Comparison of ENCODE assay signal across 22 mouse cellular contexts in the genomic region with DNA sequence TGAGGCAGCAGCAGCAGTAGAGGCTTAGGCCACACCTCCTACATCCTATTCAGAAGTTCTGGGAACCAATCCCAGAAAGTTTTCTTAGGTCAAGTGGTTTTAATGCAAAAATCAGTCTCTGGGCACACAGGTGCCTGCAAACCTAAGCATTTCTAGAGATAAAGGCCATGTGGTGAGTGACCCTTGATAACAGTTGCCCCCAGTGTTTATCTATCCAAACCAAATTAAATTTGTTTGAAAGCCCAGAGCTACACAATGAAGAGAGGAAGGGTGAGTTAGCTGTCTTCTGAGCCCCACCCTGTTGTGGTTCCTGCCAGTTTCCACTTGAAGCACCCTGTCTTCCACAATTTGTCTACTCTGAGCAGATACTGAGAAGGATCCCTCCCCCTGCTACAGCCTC.
DNase-seq lines count a peak whose midpoint lies in the region; ATAC-seq and TF ChIP-seq lines count a peak whose summit lies in the region.
"Had no signal": no experiment of that assay in that cellular context is flagged by ENCODE, and none has a peak within 500 bp of the region (broad histone marks: within the 10 kb centered on the region; RNA-seq: fewer than 3 reads in every experiment).

No protein-coding gene starts in this region.

- no peaks in the 10 kb centered on the region for H3K9me3 ChIP-seq in MEL (replicated peaks; ENCODE audit: insufficient read depth, low read length)
- no peaks in the 10 kb centered on the region for H3K9me3 ChIP-seq in liver, embryonic 11.5 days (ENCODE audit: control insufficient read depth, low read length)
- no peaks in the 10 kb centered on the region; the same call in 1 of the 2 replicates for H3K9me3 ChIP-seq in liver, postnatal 0 days (ENCODE audit: low read length)
- H3K9me3 ChIP-seq: forebrain, embryonic 13.5 days; hindbrain, embryonic 13.5 days; limb, embryonic 10.5 days; midbrain, embryonic 13.5 days had no signal

- no peak for TF ChIP-seq POLR2A in MEL (IDR thresholded peaks at IDR 0.05; ENCODE audit: control insufficient read depth in 1 of 2, insufficient read depth in 1 of 2, low read depth in 1 of 2, low read length in 2 of 2, poor library complexity in 1 of 2)

- peaks cover 0 to 11% of the 10 kb centered on the region in 2 experiments; a peak in 1 of 4 replicates for H3K4me1 ChIP-seq in MEL (ENCODE audit: control insufficient read depth in 1 of 2, insufficient read depth in 2 of 2, low read length in 2 of 2)
- peaks cover 6% of the 10 kb centered on the region; the same call in 1 of the 2 replicates for H3K4me1 ChIP-seq in liver, embryonic 11.5 days (replicated peaks; ENCODE audit: control insufficient read depth, insufficient read depth, low read length)
- H3K4me1 ChIP-seq in liver, postnatal 0 days (ENCODE audit: insufficient read depth) = no peaks in the 10 kb centered on the region
- H3K4me1 ChIP-seq: forebrain, embryonic 13.5 days; heart, embryonic 13.5 days; midbrain, embryonic 13.5 days had no signal

- no peaks in the 10 kb centered on the region for H3K27me3 ChIP-seq in MEL (ENCODE audit: control insufficient read depth in 1 of 2, insufficient read depth in 2 of 2, low read length in 2 of 2)
- H3K27me3 ChIP-seq in liver, embryonic 11.5 days (replicated peaks; ENCODE audit: control insufficient read depth, insufficient read depth, low read length) = no peaks in the 10 kb centered on the region
- no peaks in the 10 kb centered on the region for H3K27me3 ChIP-seq in liver, postnatal 0 days (ENCODE audit: insufficient read depth, low read length)
- H3K27me3 ChIP-seq: forebrain, embryonic 13.5 days; heart, embryonic 13.5 days; hindbrain, embryonic 13.5 days; midbrain, embryonic 13.5 days had no signal

- no peaks in the 10 kb centered on the region for H3K79me2 ChIP-seq in MEL (ENCODE audit: control insufficient read depth, insufficient read depth, low read length, poor library complexity)

- no peak overlapping the region for H3K27ac ChIP-seq in MEL (ENCODE audit: control insufficient read depth, low read depth, low read length)
- no peak overlapping the region for H3K27ac ChIP-seq in liver, embryonic 11.5 days (ENCODE audit: low read depth, low read length)
- no peak overlapping the region for H3K27ac ChIP-seq in liver, postnatal 0 days (ENCODE audit: low read depth)
- H3K27ac ChIP-seq: forebrain, embryonic 13.5 days; heart, embryonic 13.5 days; hindbrain, embryonic 13.5 days; layer of hippocampus, adult 2 months; limb, embryonic 10.5 days; midbrain, embryonic 13.5 days had no signal

- no peak for TF ChIP-seq CTCF in MEL (IDR thresholded peaks at IDR 0.05 in 2 of 3, conservative IDR thresholded peaks at IDR 0.05 in 1 of 3; ENCODE audit: control insufficient read depth in 1 of 3, insufficient read depth in 1 of 3, low read depth in 2 of 3, low read length in 3 of 3, poor library complexity in 1 of 3, severe bottlenecking in 1 of 3)
- TF ChIP-seq CTCF in liver, postnatal 0 days (IDR thresholded peaks at IDR 0.05; ENCODE audit: low read depth) = no peak

- TF ChIP-seq EP300 in MEL (IDR thresholded peaks at IDR 0.05; ENCODE audit: low read depth in 1 of 2, low read length in 2 of 2) = peak; percentile 63 to 76; a peak in 3 of 4 replicates
- no peak; the same call in 1 of the 2 replicates for TF ChIP-seq EP300 in liver, postnatal 0 days (IDR thresholded peaks at IDR 0.05; ENCODE audit: low read depth)

- peaks cover 0 to 2% of the 10 kb centered on the region in 2 experiments; a peak in 1 of 4 replicates for H3K36me3 ChIP-seq in MEL (ENCODE audit: control insufficient read depth in 1 of 2, insufficient read depth in 2 of 2, low read length in 2 of 2)
- H3K36me3 ChIP-seq in liver, embryonic 11.5 days (ENCODE audit: control insufficient read depth, insufficient read depth, low read length) = no peaks in the 10 kb centered on the region
- no peaks in the 10 kb centered on the region for H3K36me3 ChIP-seq in liver, postnatal 0 days (replicated peaks; ENCODE audit: insufficient read depth, low read length)
- H3K36me3 ChIP-seq: midbrain, embryonic 13.5 days had no signal

- H3K4me3 ChIP-seq in MEL (ENCODE audit: control insufficient read depth in 1 of 2, insufficient read depth in 1 of 2, low read depth in 2 of 2, low read length in 2 of 2) = no peak overlapping the region
- no peak overlapping the region for H3K4me3 ChIP-seq in liver, embryonic 11.5 days (ENCODE audit: low read depth, low read length)
- no peak overlapping the region for H3K4me3 ChIP-seq in liver, postnatal 0 days (ENCODE audit: low read depth, low read length)
- H3K4me3 ChIP-seq: forebrain, embryonic 13.5 days; heart, embryonic 13.5 days; hindbrain, embryonic 13.5 days; layer of hippocampus, adult 2 months; limb, embryonic 10.5 days; midbrain, embryonic 13.5 days had no signal

- no peak overlapping the region for H3K9ac ChIP-seq in MEL (ENCODE audit: control insufficient read depth, low read depth, low read length, poor library complexity, severe bottlenecking)
- no peak overlapping the region for H3K9ac ChIP-seq in liver, embryonic 11.5 days (ENCODE audit: low read depth, low read length)
- no peak overlapping the region for H3K9ac ChIP-seq in liver, postnatal 0 days (replicated peaks)
- H3K9ac ChIP-seq: forebrain, embryonic 13.5 days; heart, embryonic 13.5 days; hindbrain, embryonic 13.5 days; midbrain, embryonic 13.5 days had no signal

- DNase-seq in heart, adult 11 months = peak; percentile 64
- no peak for DNase-seq in heart, postnatal 4 days
- peak; percentile 62 for DNase-seq in MEL (ENCODE audit: low read depth, low spot score)
- no peak for DNase-seq in liver, embryonic 11.5 days (ENCODE audit: low spot score)
- DNase-seq in liver, postnatal 0 days = no peak
- no peak for DNase-seq in cerebellum, adult 9-11 months
- DNase-seq in cerebellum, postnatal 36 days = no peak
- DNase-seq: cerebellum, adult 11-12 months; cerebellum, postnatal 14 days; gastrocnemius, postnatal 10 days; heart, adult 18-20 months; kidney, adult 8-10 months; kidney, postnatal 14 days; thymus, adult 18-20 months; thymus, postnatal 36 days had no signal

- ATAC-seq in liver, embryonic 11.5 days (replicated peaks; ENCODE audit: low FRiP score) = peak; percentile 88
- peak; percentile 29; the same call in 1 of the 2 replicates for ATAC-seq in liver, postnatal 0 days
- ATAC-seq: forebrain, embryonic 13.5 days; inflammation-experienced regulatory T-cells, adult 6 months; midbrain, embryonic 13.5 days had no signal

- TF ChIP-seq RAD21 in MEL (IDR thresholded peaks at IDR 0.05; ENCODE audit: low read depth, low read length) = no peak

- H3K4me2 ChIP-seq in liver, embryonic 11.5 days = no peak overlapping the region
- H3K4me2 ChIP-seq in liver, postnatal 0 days (ENCODE audit: low read depth, low read length) = no peak overlapping the region
- H3K4me2 ChIP-seq: forebrain, embryonic 13.5 days; heart, embryonic 13.5 days; hindbrain, embryonic 13.5 days; midbrain, embryonic 13.5 days had no signal

TF ChIP-seq in MEL, 35 proteins besides CTCF, POLR2A, EP300 and RAD21:
- peak; percentile 38; the same call in 1 of the 2 replicates for TF ChIP-seq ETS1 (IDR thresholded peaks at IDR 0.05; ENCODE audit: low read depth, low read length)
- TF ChIP-seq ZMIZ1 (IDR thresholded peaks at IDR 0.05; ENCODE audit: low read depth, low read length) = no peak
- no peak for TF ChIP-seq HCFC1 (IDR thresholded peaks at IDR 0.05; ENCODE audit: low read depth, low read length)
- peak; percentile 80 for TF ChIP-seq RCOR1 (IDR thresholded peaks at IDR 0.05; ENCODE audit: low read depth, low read length)
- TF ChIP-seq MAX (IDR thresholded peaks at IDR 0.05; ENCODE audit: low read length) = no peak
- no peak for TF ChIP-seq NRF1 (IDR thresholded peaks at IDR 0.05; ENCODE audit: insufficient read depth, low read depth, low read length, poor library complexity, severe bottlenecking)
- no peak for TF ChIP-seq POLR2AphosphoS2 (IDR thresholded peaks at IDR 0.05; ENCODE audit: low read length)
- TF ChIP-seq ELF1 (IDR thresholded peaks at IDR 0.05; ENCODE audit: low read depth, low read length) = no peak
- no peak for TF ChIP-seq CHD1 (IDR thresholded peaks at IDR 0.05; ENCODE audit: low read depth, low read length)
- TF ChIP-seq GABPA (IDR thresholded peaks at IDR 0.05; ENCODE audit: low read depth, low read length) = no peak
- TF ChIP-seq SMC3 (IDR thresholded peaks at IDR 0.05; ENCODE audit: low read depth, low read length) = no peak
- TF ChIP-seq NELFE (IDR thresholded peaks at IDR 0.05; ENCODE audit: low read depth, low read length) = no peak
- peak; percentile 66 for TF ChIP-seq GATA1 (IDR thresholded peaks at IDR 0.05; ENCODE audit: low read depth, low read length)
- TF ChIP-seq ZC3H11A (IDR thresholded peaks at IDR 0.05; ENCODE audit: low read depth, low read length) = no peak
- TF ChIP-seq MEF2A (IDR thresholded peaks at IDR 0.05; ENCODE audit: extremely low read depth, insufficient replicate concordance, low read depth, low read length, poor library complexity, severe bottlenecking) = no peak
- TF ChIP-seq UBTF (IDR thresholded peaks at IDR 0.05; ENCODE audit: borderline replicate concordance, insufficient read depth, low read depth, low read length) = no peak
- no peak for TF ChIP-seq KAT2A (conservative IDR thresholded peaks at IDR 0.05; ENCODE audit: low read depth, low read length)
- TF ChIP-seq TAL1 (IDR thresholded peaks at IDR 0.05; ENCODE audit: low read length) = peak; percentile 22; the same call in 1 of the 2 replicates
- no peak for TF ChIP-seq MXI1 (IDR thresholded peaks at IDR 0.05; ENCODE audit: low read depth, low read length)
- TF ChIP-seq POLR2AphosphoS5 (IDR thresholded peaks at IDR 0.05; ENCODE audit: borderline replicate concordance, low read depth, low read length) = no peak
- no peak for TF ChIP-seq MAZ (IDR thresholded peaks at IDR 0.05; ENCODE audit: low read depth, low read length)
- TF ChIP-seq TBP (IDR thresholded peaks at IDR 0.05; ENCODE audit: low read depth, low read length) = no peak
- no peak for TF ChIP-seq USF2 (IDR thresholded peaks at IDR 0.05; ENCODE audit: borderline replicate concordance in 1 of 2, insufficient read depth in 1 of 2, low read depth in 1 of 2, low read length in 2 of 2)
- TF ChIP-seq SIN3A (IDR thresholded peaks at IDR 0.05; ENCODE audit: low read length) = no peak
- peak; percentile 70 for TF ChIP-seq TCF12 (IDR thresholded peaks at IDR 0.05; ENCODE audit: low read depth, low read length)
TF ChIP-seq in MEL: peak in this region for 5.

Comparison
In these comparisons a context has a peak if more than half of its experiments do, and no peak if none do; other contexts are left out.
1. DNase-seq: peak in heart, adult 11 months (single experiment) and MEL (single experiment); none in heart, postnatal 4 days (single experiment), liver, embryonic 11.5 days (single experiment), liver, postnatal 0 days (single experiment), cerebellum, adult 9-11 months (single experiment) and cerebellum, postnatal 36 days (0 of 2).